Mouse (Mus musculus) embryonic fibroblast, embryonic 13.5 days (primary cell): ENCODE data around the gene Rcc2.

Source experiments
- CTCF ChIP-seq: IDR thresholded peaks from 2 replicates; pipeline ENCODE4 v1.5.1; 2011; ENCODE audit warnings: mild to moderate bottlenecking, control low read depth, low read length, moderate library complexity, borderline replicate concordance; ENCODE audit not compliant: insufficient read depth
- POLR2A ChIP-seq: IDR thresholded peaks from 2 replicates; pipeline ENCODE4 v1.6.1; 2011; ENCODE audit warnings: low read depth, mild to moderate bottlenecking, control low read depth, low read length, moderate library complexity

- no peak for TF ChIP-seq POLR2A
- TF ChIP-seq CTCF: no peak
These were observed 35.3 kb upstream of the Rcc2 start for GRCm38 (mm10) chr4:140665053-140665452.
